Mouse (Mus musculus) liver, embryonic 15.5 days (tissue): ENCODE measurements around the gene Mgat2. TPM values are rescaled to one million over a fixed set of nuclear protein-coding genes. Genes with fewer than 3 reads are reported as not detected.
A peak's percentile ranks its signal among the peaks of the same experiment; 100 is the strongest.
"Not testable (repeated sequence)": the region's sequence is repeated elsewhere in the genome, so short reads cannot be mapped to it uniquely, and the experiment has no call there.

Source experiments
- ATAC-seq: fragments of 200-750 bp; cut with Nextera tagmentation; 2 replicates; pipeline ENCODE4 v1.8.0; 2017; ENCODE audit warnings: moderate number of reproducible peaks, mild to moderate bottlenecking, moderate library complexity; ENCODE audit not compliant: insufficient read depth
- H3K27ac ChIP-seq: fragments of 300-500 bp; sonication (generic); replicated peaks from 2 replicates; pipeline ENCODE4 v1.5.1; 2015; ENCODE audit warnings: mild to moderate bottlenecking, inconsistent platforms
- H3K27me3 ChIP-seq: fragments of 300-500 bp; sonication (generic); 2 replicates; pipeline ENCODE4 v1.6.1; 2015; ENCODE audit warnings: mild to moderate bottlenecking, inconsistent platforms
- H3K36me3 ChIP-seq: fragments of 300-500 bp; sonication (generic); replicated peaks from 2 replicates; pipeline ENCODE4 v1.6.1; 2015; ENCODE audit warnings: moderate library complexity, mild to moderate bottlenecking, inconsistent platforms
- H3K4me1 ChIP-seq: fragments of 300-500 bp; sonication (generic); replicated peaks from 2 replicates; pipeline ENCODE4 v1.6.1; 2015; ENCODE audit warnings: inconsistent platforms
- H3K4me2 ChIP-seq: fragments of 300-500 bp; sonication (generic); 2 replicates; pipeline ENCODE4 v1.6.1; 2015; ENCODE audit warnings: moderate library complexity, mild to moderate bottlenecking, inconsistent platforms
- H3K4me3 ChIP-seq: fragments of 300-500 bp; sonication (generic); replicated peaks from 2 replicates; pipeline ENCODE4 v1.5.1; 2015; ENCODE audit warnings: mild to moderate bottlenecking, inconsistent platforms
- H3K9ac ChIP-seq: fragments of 300-500 bp; sonication (generic); 2 replicates; pipeline ENCODE4 v1.6.1; 2015; ENCODE audit warnings: moderate library complexity, mild to moderate bottlenecking, inconsistent platforms
- H3K9me3 ChIP-seq: fragments of 300-500 bp; sonication (generic); replicated peaks from 2 replicates; pipeline ENCODE4 v1.6.1; 2016; ENCODE audit warnings: inconsistent platforms
- WGBS: fragments of 180-500 bp; shearing (Covaris S2); methylation state at CpG from one replicate; pipeline ENCODE4 v1.1.7; 2015; ENCODE audit warnings: mixed read lengths; ENCODE audit not compliant: insufficient replicate concordance; 5-methylcytosine and 5-hydroxymethylcytosine counted together
- polyA plus RNA-seq: library from polyadenylated mRNA; unstranded; fragments of >200 nt; fragmentation: Nextera tagmentation; extraction: Ambion mirVana; gene quantifications from 2 replicates; pipeline ENCODE4 v1.2.1, GENCODE M21; 2015

Gene Mgat2
- polyA plus RNA-seq, 1 experiment from 2014 or later = 26.7 TPM

DNA sequence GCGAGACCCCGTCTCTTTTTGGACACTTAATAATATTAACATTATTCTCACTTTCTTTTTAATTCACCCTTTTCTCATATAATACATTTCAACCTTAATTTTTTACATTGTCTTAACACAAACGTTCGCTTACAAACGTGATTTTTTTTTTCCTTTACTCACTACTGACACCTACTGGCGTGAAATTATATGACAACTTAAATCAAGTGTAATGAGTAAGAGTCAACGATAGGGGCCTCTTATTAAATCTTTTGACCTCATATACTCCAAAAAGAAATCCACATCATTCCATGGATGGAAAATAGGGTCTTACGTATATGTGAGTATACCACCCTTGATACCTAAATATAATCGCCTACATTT, 24.4 kb upstream of the Mgat2 start:
- Histone ChIP-seq H3K9me3 (no peaks in the 10 kb centered on the region), H3K27me3 (no peaks in the 10 kb centered on the region), H3K27ac (peak overlapping the region; percentile 64; the same call in 1 of the 2 replicates), H3K36me3 (peaks cover 27% of the 10 kb centered on the region), H3K4me3 (peak overlapping the region; percentile 40), H3K4me1 (peaks cover 25% of the 10 kb centered on the region), H3K9ac (no peak overlapping the region), H3K4me2 (peak overlapping the region; percentile 64)
- 2% methylated on average over 9 of the region's 9 CpGs for WGBS
- no peak for ATAC-seq

DNA sequence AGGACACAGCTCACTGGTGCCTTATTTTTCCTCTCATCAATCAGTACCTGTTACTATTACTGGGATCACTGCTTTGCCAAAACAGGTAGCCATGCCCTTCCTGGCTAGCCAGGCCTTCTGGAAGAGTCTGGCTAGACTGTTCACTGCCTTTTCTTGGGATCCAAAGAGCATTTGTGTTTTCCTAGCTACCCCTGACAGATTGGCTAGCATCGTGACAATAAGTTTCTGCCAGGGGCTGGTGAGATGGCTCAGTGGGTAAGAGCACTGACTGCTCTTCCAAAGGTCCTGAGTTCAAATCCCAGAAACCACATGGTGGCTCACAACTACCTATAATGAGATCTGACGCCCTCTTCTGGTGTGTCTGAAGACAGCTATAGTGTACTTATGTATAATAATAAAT, 23.3 kb upstream of the Mgat2 start:
- 64% methylated on average over 2 of the region's 2 CpGs for WGBS
- H3K4me1 ChIP-seq = peaks cover 34% of the 10 kb centered on the region
- H3K27me3 ChIP-seq, H3K4me2 ChIP-seq, H3K27ac ChIP-seq, H3K9ac ChIP-seq, ATAC-seq, H3K4me3 ChIP-seq, H3K9me3 ChIP-seq: not testable (repeated sequence)
- H3K36me3 ChIP-seq = peaks cover 22% of the 10 kb centered on the region

DNA sequence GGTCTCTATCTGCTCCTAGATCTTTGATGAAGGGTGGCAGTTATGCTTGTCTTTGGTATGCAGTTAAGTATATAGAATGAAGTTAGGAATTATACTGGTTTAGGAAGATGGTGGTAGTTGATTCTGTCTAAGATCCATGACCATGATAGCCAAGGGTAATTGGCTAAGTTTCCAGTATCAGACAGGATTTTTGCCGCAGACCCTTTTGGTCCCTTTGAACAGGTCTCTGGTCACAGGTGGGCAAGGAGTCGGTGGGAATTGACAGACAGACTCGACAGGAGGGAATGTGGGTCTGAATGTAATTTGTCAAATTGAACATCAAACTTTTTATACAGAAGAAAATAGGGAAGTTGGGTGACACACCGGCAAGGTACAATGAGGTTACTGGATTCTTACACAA, 20.4 kb upstream of the Mgat2 start:
- not testable (repeated sequence) for H3K27me3 ChIP-seq, H3K36me3 ChIP-seq, ATAC-seq, H3K4me3 ChIP-seq, H3K9me3 ChIP-seq, H3K27ac ChIP-seq, H3K4me2 ChIP-seq, H3K9ac ChIP-seq
- H3K4me1 ChIP-seq = peaks cover 25% of the 10 kb centered on the region
- 70% methylated on average over 4 of the region's 4 CpGs for WGBS

DNA sequence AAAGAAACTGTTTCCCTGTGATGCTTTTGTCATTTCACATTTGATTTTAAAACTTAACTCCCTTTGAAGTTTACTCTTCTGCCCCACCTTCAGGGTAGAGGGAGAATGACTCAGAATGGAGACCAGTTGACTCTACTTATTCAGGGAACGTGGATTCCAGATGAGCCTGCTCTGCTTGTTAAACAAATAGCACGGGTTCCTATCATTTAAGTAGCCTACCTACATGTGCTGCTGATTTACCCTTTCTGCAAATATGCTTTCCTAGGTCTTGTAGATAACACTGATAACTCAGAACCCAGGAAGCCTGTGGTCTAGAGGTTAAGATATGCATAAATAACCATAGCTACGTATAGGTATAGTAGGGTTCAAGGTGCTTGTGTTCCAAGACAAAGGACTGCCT, 19.1 kb upstream of the Mgat2 start:
- Histone ChIP-seq H3K4me1 (peaks cover 28% of the 10 kb centered on the region), H3K27ac (no peak overlapping the region), H3K4me3 (no peak overlapping the region), H3K9me3 (no peaks in the 10 kb centered on the region), H3K4me2 (no peak overlapping the region), H3K36me3 (no peaks in the 10 kb centered on the region), H3K27me3 (no peaks in the 10 kb centered on the region), H3K9ac (no peak overlapping the region)
- 10% methylated on average over 3 of the region's 3 CpGs for WGBS
- ATAC-seq = no peak

DNA sequence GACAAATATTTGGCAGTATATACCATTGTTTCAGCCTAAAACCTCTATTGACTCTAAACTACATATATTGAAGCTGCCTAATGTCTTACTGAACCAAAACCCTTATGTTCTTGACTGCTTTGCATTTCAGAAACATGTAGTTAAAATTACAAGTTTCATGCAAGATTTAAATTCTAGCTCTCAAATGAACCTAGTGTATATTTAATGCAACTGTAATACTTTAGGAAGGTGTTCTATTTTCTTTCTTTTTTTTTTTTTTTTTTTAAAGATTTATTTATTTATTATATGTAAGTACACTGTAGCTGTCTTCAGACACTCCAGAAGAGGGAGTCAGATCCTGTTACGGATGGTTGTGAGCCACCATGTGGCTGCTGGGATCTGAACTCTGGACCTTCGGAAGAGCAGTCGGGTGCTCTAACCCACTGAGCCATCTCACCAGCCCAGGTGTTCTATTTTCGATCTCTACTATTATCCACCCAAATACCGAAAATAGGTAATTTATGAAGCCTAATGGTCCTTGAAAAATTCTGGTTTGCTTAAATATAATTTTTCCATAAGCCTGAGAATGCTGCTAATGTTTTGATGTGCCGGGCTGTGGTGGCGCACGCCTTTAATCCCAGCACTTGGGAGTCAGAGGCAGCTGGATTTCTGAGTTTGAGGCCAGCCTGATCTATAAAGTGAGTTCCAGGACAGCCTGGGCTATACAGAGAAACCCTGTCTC, 16.9 kb upstream of the Mgat2 start:
- WGBS = 77% methylated on average over 8 of the region's 8 CpGs
- H3K9me3 ChIP-seq, H3K9ac ChIP-seq, H3K27me3 ChIP-seq, H3K27ac ChIP-seq, ATAC-seq, H3K36me3 ChIP-seq: not testable (repeated sequence)
- Histone ChIP-seq H3K4me2 (peak overlapping the region; percentile 94; the same call in 1 of the 2 replicates), H3K4me3 (peak overlapping the region; percentile 98; the same call in 1 of the 2 replicates), H3K4me1 (peaks cover 42% of the 10 kb centered on the region)

DNA sequence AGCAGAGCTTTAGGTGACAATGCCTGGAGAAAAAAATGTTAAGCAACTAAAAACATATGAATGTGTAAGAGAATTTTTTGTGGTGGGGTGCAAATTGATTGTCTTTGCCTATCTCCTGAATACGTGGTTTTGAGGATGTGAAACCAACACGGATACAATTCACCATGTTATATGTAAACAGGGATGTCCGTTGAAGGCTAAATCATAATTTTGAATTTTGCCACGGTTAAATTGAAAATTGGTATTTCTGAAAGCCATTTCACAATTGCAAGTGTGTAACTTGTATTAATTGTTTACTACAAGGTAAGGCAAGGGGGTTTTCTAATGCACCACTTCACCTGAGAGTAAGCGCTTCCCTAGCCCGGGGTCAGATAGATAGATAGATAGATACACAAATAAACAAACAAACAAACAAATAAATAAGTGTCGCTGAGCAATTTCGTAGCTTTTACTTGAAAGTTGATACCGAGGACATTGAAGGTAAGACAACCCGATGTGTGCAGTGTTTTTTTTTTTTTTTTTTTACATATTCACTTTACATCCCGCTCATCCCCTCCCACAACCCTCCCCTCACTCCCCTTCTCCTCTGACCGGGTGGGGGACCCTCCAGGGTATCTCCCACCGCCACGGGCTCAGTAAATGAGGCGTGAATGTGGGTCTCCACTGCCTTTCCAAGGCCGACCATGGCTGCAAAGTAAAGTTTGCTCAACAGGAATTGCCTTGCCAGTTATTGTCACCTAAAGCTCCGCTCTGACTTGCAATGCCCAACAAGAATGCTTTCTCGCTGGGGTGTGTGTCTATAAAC, 16.1 kb upstream of the Mgat2 start:
- Histone ChIP-seq H3K9me3 (no peaks in the 10 kb centered on the region), H3K27me3 (no peaks in the 10 kb centered on the region), H3K9ac (peak overlapping the region; percentile 84), H3K36me3 (peaks cover 13% of the 10 kb centered on the region), H3K4me3 (peak overlapping the region; percentile 98), H3K27ac (peak overlapping the region; percentile 86), H3K4me2 (peak overlapping the region; percentile 94), H3K4me1 (peaks cover 42% of the 10 kb centered on the region)
- 0 out of 2 replicates have a peak, but pooled peaks have one; percentile 1 for ATAC-seq
- WGBS = 6% methylated on average over 18 of the region's 18 CpGs

DNA sequence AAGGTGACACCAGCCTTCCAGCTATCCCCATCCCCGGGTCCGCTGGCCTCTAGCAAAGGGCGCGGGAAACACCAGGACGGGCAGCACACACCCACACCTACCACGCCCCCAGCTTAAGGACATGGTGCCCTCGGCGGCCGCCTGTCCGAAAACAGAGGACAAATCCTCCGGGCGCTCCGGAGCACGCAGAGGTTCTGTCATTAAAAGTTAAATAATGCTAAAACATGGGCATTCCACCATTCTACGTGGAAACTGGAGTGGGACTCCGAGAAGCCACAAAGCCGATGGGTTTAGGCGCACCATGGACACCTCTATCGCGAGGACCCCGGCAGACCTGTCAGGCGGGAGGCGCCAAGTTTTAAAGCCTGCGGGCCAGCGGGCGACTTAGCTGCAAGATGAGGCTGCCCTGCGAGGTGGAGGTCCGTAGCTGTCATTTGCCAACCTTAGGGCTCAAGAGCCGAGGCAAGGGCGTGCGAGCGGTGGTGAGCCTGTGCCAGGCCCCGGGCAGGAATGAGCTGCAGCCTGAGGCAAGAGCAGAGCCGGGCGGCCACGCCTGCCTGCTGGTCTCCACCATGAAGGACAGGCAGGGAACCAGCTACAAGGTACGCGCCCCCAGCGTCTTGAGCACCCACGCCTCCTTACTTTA, 15.4 kb upstream of the Mgat2 start, which contains the start of gene Lrr1:
Gene Lrr1, plus strand, starts transcription at position 354 of the 646 bp plus-strand sequence.
- H3K27ac ChIP-seq = peak within 1 kb of the TSS; percentile 86
- under 1% methylated on average over 40 of the region's 40 CpGs for WGBS
- H3K9me3 ChIP-seq = no peaks in the 10 kb centered on the region
- peak within 1 kb of the TSS; percentile 98 for H3K4me3 ChIP-seq
- peak; percentile 92 for ATAC-seq
- peak within 1 kb of the TSS; percentile 84 for H3K9ac ChIP-seq
- peaks cover 20% of the 10 kb centered on the region for H3K36me3 ChIP-seq
- H3K4me2 ChIP-seq = peak within 1 kb of the TSS; percentile 94
- peaks cover 42% of the 10 kb centered on the region for H3K4me1 ChIP-seq
- H3K27me3 ChIP-seq = no peaks in the 10 kb centered on the region

DNA sequence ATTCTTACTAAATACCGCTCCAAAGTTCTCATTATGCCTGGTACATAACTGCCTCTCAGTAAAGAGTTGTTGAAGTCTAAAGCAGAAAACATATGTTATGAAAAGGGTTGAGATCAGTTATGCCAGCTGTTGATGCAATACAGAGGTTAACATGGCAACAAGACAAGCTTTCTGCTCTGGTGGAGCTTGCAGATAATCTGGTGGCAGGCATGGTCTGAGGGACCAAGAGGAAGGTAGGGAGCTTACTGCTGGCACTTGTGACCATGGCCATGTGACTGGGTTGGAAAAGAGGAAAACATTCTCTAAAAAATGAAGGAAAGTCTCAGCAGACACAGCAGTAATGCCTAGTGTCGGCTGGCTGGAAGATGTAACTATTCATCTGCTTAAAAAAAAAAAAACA, 12.7 kb upstream of the Mgat2 start:
- ATAC-seq = no peak
- H3K36me3 ChIP-seq = peaks cover 47% of the 10 kb centered on the region
- no peaks in the 10 kb centered on the region for H3K27me3 ChIP-seq
- WGBS = 83% methylated on average over 2 of the region's 2 CpGs
- H3K4me2 ChIP-seq = no peak overlapping the region
- H3K9me3 ChIP-seq = no peaks in the 10 kb centered on the region
- no peak overlapping the region for H3K4me3 ChIP-seq
- no peak overlapping the region for H3K9ac ChIP-seq
- peaks cover 32% of the 10 kb centered on the region for H3K4me1 ChIP-seq
- no peak overlapping the region for H3K27ac ChIP-seq

DNA sequence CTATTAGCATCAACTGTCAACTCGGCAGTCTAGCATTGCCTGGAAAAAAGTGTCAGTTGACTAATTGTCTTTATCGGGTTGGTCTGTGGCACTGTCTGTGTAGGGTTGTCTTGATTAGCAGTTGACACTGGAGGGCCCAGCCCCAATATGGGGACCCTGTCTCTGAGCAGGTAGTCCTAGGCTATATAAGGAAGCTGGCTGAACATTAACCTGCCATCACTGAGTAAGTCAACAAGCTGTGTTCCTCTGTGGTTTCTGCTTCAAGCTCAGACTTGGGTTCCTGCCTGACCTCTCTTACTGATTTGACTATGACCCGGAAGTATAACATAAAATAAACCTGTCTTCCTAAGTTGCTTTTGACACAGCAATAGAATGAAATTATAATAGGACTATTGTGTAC, 8.0 kb upstream of the Mgat2 start:
- Histone ChIP-seq H3K9me3 (no peaks in the 10 kb centered on the region), H3K9ac (no peak overlapping the region), H3K36me3 (peaks cover 79% of the 10 kb centered on the region), H3K4me2 (no peak overlapping the region), H3K27ac (no peak overlapping the region), H3K4me1 (peaks cover 5% of the 10 kb centered on the region), H3K27me3 (no peaks in the 10 kb centered on the region), H3K4me3 (no peak overlapping the region)
- WGBS = 73% methylated on average over 3 of the region's 3 CpGs
- ATAC-seq = peak; percentile 24; the same call in 1 of the 2 replicates

DNA sequence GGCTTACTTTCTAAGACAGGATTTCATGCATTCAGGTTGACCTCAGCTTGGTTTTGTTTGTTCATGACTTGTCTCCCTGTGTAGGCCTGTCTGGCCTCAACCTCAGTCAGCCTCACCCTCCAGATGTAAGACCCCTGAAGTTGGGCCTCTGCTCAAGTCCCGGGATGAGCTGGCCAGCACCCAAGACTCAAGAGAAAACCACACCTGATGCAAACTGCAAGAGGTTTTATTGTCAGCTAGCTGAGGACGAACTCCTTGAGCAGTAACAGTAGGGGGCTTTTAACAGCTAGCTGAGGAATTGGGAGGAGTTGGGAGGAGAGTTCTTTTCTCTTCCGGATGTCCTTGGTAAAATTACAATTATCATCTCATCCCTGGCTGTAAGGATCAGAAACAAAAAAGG, 6.4 kb upstream of the Mgat2 start:
- no peaks in the 10 kb centered on the region for H3K9me3 ChIP-seq
- no peak overlapping the region for H3K4me2 ChIP-seq
- H3K4me3 ChIP-seq = no peak overlapping the region
- WGBS = 86% methylated on average over 3 of the region's 3 CpGs
- peaks cover 6% of the 10 kb centered on the region; the same call in 1 of the 2 replicates for H3K4me1 ChIP-seq
- H3K27ac ChIP-seq = no peak overlapping the region
- peaks cover 81% of the 10 kb centered on the region for H3K36me3 ChIP-seq
- no peaks in the 10 kb centered on the region for H3K27me3 ChIP-seq
- ATAC-seq = no peak
- H3K9ac ChIP-seq = no peak overlapping the region

DNA sequence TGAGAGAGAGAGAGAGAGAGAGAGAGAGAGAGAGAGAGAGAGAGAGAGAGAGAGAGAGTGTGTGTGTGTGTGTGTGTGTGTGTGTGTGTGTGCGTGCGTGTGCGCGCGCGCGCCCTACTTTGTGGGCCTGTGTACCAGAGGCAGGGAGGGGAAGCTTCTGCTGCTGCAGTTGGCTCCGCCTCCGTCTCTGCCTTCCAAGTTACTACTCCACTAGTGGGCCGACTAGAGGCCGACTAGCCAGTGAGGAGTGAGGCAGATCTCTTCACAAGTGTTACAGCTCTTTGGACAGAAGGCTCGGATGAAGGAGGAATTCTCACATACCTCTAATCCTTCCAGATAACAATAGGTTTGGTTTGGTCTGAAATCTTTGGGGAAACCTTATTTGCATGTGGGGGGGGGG, 4.6 kb upstream of the Mgat2 start:
- Histone ChIP-seq H3K27me3 (no peaks in the 10 kb centered on the region), H3K9ac (no peak overlapping the region), H3K27ac (no peak overlapping the region), H3K9me3 (no peaks in the 10 kb centered on the region), H3K4me2 (no peak overlapping the region), H3K4me3 (no peak overlapping the region), H3K36me3 (peaks cover 64% of the 10 kb centered on the region), H3K4me1 (peaks cover 6% of the 10 kb centered on the region)
- WGBS = 66% methylated on average over 12 of the region's 12 CpGs
- no peak for ATAC-seq
